Mouse (Mus musculus) fibroblast of lung, adult 2 months (primary cell): ENCODE measurements around the gene Plpp4.

ENCODE experiments used
- DNase-seq: peaks from one replicate; pipeline ENCODE4 v3.0.0-alpha.2; 2011; ENCODE audit warnings: low read depth

Plpp4 gene

GRCm38 (mm10) chr7:129303356-129303755 lies 46.5 kb downstream of the Plpp4 start:
- DNase-seq = no peak

- no peak for DNase-seq
These were observed 50.4 kb downstream of the Plpp4 start for GRCm38 (mm10) chr7:129307042-129307825.

- DNase-seq = no peak
These were observed 51.8 kb downstream of the Plpp4 start for GRCm38 (mm10) chr7:129308661-129309060.

- no peak for DNase-seq
These were observed 55.7 kb downstream of the Plpp4 start for GRCm38 (mm10) chr7:129312521-129312920.

- DNase-seq = no peak
These were observed 57.1 kb downstream of the Plpp4 start for GRCm38 (mm10) chr7:129313969-129314368.

GRCm38 (mm10) chr7:129340096-129340495 lies 83.3 kb downstream of the Plpp4 start:
- DNase-seq = no peak

- no peak for DNase-seq
These were observed 98.7 kb downstream of the Plpp4 start for GRCm38 (mm10) chr7:129355561-129355960.

GRCm38 (mm10) chr7:129375306-129375705 lies 118.5 kb downstream of the Plpp4 start:
- no peak for DNase-seq

- DNase-seq = no peak
These were observed 128.3 kb downstream of the Plpp4 start for GRCm38 (mm10) chr7:129385149-129385548.

GRCm38 (mm10) chr7:129392835-129393489 lies 136.1 kb downstream of the Plpp4 start:
- DNase-seq = no peak

- DNase-seq = no peak
These were observed 139.7 kb downstream of the Plpp4 start for GRCm38 (mm10) chr7:129396561-129396960.

GRCm38 (mm10) chr7:129399071-129399470 lies 142.2 kb downstream of the Plpp4 start:
- no peak for DNase-seq

GRCm38 (mm10) chr7:129402695-129403364 lies 146.0 kb downstream of the Plpp4 start:
- DNase-seq = no peak

GRCm38 (mm10) chr7:129406069-129406468 lies 149.2 kb downstream of the Plpp4 start:
- DNase-seq = no peak

- no peak for DNase-seq
These were observed 155.9 kb downstream of the Plpp4 start for GRCm38 (mm10) chr7:129412695-129413094.

- DNase-seq = no peak
These were observed 158.3 kb downstream of the Plpp4 start for GRCm38 (mm10) chr7:129415179-129415578.

GRCm38 (mm10) chr7:129421181-129421580 lies 164.3 kb downstream of the Plpp4 start:
- DNase-seq = no peak

GRCm38 (mm10) chr7:129425554-129425953 lies 168.7 kb downstream of the Plpp4 start:
- no peak for DNase-seq

GRCm38 (mm10) chr7:129428794-129429193 lies 172.0 kb downstream of the Plpp4 start:
- no peak for DNase-seq

GRCm38 (mm10) chr7:129429903-129430302 lies 173.1 kb downstream of the Plpp4 start:
- DNase-seq = no peak
